Mouse (Mus musculus) mesoderm, embryonic 11.5 days (tissue): Measurements from ENCODE around the gene Paqr7.

Experiments used
- DNase-seq: peaks from one replicate; pipeline ENCODE4 v3.0.0-alpha.2; 2012; ENCODE audit warnings: low read depth, low spot score

Gene Paqr7

DNA sequence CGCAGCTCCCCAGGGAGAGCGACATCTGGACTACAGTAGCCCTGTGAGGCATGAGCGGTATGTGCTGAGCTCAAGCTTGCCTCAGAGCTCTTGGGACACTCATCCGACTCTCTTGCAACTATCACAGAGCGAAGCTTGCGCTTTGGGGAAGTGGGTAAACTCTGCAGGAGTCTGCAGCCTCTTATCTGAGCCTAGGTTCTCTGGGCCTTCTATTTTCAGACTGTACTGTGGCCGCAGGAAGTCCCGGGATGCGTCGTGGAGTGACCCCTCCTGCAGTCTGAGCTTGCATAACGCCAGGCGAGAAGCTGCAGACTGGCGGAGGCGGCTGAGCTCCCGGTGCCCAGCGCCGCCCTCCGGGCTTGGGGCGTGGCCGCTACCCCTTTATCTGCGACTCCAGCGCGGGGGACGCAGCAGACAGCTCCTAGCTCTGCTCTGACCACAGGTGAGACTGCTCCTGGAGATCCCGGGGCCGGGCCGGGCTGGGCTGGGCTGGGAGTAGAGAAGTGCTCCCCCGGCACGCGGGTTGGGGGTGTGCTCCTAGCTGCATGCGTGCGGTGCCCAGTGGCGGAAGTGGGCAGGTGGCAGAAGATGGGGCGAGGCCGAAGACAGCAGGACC lies at the start of gene Paqr7:
Gene Paqr7, plus strand, starts transcription at position 103 of the 616 bp plus-strand sequence.
- peak; percentile 50 for DNase-seq

DNA sequence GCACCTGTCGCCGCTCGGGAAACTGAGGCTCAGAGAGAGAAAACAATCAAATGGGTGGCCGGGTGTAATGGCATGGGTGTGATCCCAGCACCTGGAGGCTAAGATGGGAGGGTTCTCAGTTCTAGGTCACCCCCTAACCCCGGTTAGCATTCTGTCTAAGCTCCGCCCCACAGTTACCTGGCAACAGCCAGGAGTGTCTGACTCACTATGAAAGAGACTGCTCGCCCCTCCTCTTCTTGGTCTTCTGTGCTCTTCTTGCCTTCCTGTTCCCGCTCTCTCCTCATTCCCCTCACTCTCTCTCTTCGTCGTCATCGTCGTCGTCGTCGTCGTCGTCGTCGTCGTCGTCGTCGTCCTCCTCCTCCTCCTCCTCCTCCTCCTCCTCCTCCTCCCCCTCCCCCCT lies 48.5 kb upstream of the Paqr7 start:
- DNase-seq: no peak

DNA sequence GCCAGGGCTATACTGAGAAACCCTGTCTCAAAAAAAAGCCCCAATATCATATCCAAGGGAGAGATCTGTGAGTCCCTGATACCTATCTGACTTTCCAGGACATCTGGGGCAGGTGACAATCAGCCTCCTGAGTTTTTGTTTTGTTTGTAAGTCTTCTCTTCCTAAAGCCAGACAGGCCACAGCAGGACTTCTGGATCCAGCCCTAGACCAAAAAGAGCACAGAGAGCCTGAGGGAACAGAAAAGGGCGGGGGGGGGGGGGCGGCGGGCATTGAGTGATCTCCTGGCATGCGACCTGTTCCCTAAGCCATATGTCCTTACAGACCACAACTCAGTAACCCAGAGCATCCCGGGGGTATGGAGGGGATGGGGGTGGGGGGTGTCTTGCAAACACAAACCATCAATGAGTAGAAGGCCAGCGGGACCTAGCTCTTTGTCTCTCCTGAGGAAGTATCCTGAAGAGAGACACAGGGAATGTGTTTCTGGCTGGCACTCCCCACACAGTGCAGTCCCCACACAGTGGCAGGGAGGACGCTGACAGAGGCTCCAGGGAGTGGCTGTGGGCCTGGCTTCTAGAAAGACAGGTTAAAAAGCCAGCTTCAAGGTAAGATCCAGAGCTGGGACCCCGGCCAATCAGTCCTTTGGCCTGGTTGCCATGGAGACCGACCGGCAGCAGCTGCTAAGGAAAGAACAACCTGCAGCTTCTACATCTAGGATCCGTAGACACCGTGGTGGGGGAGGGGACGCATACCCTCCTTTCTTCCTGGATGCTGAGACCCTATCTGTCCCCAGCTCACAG lies 46.7 kb upstream of the Paqr7 start:
- DNase-seq: peak; percentile 56

DNA sequence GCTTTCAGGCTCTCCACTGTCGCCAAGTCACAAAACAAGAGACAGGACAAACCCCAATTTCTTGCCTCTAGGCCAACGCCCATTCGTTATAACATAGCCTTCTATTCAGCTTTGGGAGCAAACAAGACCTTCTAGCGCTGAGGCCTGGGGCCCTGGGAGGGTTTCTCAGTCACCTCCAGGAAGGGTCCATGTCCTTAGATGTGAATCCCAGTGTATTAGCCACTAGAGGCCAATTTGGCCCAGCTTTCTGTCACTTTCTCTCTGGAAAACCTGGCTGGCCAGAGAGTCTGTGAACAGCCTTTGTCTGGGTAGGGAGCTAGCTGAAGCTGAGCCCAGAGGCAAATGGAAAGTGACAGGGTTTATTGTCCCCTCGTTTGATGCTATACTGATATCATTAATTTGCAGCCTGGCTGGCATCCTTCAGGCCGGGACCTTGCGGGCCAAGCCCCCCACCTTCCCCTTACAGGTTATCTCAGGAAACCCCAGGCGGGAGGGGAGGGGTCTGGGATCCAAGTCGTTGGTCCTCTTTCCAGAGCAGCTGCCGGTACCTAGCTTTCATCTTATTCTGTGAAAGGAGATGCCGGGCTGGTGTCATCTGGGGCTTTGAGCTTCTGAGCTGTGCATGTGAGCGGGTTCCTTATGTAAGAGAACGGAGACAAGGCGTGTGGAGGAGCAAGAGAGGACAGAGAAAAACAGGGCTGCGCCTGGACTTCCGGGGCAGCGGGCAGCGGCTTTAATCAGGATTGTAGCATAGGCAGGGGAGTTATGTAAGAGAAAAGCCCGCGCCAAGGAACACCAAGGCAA lies 45.9 kb upstream of the Paqr7 start:
- peak; percentile 14 for DNase-seq

DNA sequence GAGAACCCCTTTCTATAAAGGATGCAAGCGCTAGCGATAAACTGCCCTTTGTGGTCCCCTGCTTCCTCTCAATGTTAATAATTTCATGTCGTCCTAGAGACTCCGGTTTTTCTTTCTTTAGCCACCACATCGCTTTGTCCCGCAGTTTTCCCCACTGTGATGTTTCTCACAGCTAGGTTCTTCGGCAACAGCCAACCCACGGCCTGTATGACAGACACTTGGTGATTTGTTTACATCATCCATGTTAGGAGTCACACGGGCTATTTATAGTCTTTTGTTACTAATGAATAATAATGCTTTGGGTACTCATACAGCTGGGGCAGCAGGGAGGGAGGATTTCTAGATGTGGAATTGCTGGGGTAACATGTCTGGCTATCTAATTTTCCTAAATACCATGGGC lies 45.0 kb upstream of the Paqr7 start:
- DNase-seq: no peak

DNA sequence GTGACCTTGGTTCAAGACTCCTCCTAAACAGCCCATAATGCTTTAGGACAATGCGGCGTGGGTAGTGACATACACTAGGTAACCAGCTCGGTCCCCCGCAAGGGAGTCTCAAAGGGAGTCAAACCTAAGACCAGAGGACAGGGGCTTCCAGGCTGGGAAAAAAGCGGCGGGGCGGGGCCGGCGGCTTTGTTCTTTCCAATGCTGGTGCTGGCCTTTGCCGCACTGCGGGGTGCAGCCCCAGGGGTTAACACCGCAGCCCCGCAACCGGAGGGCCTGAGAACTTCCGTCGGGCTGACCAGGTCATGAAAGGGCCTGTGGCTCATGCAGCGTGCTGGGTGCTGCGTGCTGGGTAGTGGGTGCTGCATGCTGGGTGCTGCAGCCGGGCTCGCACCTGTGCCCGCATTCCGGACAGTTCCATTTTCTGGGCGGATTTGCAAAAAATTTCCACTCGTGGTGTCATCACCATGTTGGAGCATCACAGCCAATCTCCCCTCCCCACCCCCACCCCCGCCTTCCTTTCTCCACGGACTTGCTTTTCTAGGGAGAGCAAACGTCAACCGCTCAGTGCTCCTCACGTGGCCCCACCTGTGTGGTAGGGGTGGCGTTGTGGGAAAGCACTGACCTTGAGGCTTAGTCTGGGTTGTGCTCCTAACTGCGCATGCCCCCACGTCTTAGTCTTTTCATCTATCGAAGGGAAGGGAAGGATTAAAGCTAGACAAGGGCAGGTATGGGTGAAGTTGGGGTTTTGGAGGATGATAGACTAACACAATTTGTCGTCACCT lies 42.7 kb upstream of the Paqr7 start:
- peak; percentile 25 for DNase-seq

DNA sequence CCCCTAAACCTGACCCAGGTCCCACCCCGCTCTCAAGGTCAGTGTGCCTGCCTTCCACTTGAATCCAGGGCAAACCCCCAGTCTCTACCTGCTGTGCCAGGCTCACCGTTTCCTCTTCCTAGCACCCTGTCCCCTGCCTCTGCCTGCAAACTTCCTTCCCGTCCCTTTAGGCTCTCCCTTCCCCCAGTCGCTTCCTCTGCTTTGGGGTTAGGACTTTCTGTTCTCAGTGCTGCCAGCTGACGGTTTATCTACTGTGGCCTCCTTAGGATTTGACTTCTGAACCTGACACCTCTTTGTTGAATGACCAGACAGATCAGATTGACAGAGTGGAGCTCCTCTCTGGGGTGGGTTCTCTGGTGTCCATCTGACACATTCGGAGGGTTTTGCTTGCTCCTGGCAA lies 41.2 kb upstream of the Paqr7 start:
- no peak for DNase-seq

DNA sequence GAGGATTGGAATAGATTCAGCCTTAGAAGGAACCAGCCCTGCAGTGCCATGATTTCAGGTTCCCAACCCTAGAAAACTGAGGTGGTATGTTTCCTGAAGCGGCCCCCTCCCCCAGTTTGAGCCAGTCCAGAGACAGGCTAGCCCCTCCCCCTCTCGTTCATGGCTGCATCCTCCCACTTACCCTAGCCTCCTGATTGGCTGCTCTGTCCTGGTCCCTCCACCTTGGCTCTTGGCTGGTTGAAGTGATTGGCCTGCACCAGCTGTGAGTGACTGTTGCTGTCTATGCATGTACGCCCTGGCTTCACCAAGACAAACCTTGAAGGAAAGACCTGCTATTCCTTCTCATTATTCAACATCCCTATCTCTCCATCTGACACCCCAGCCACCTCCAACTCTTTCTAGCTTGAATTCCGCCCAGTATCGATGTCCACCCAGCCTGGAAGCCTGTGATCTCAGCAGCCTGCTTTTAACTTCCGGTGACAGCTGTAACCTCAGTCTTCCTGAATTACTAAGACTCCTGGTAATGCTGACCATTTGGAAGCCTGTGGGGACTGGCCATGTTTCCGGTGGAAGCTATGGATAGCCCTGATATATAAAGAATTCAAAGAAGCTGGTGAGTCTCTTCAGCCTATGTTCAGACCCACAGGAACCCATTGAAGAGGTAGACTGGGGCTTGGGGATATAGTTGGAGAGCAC lies 39.2 kb upstream of the Paqr7 start:
- peak; percentile 53 for DNase-seq

DNA sequence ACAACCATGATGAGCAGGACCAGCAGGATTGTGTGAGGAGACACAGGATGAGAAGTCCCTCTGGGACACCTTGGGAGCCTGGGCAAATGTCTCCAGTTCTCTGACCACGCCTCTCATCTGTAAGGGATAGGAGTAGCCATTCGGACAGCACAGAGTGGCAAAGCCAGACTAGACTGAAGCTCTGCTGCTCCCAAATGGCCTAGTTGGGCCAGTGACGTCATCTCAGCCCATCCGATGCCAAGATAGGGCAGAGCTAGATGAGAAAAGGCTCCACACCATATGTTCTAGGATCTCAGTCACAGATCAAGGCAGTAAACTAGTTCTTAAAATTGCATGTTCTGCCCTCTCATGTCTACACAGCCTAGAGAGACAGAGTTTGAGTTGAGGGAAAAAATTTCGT lies 37.6 kb upstream of the Paqr7 start:
- no peak for DNase-seq

DNA sequence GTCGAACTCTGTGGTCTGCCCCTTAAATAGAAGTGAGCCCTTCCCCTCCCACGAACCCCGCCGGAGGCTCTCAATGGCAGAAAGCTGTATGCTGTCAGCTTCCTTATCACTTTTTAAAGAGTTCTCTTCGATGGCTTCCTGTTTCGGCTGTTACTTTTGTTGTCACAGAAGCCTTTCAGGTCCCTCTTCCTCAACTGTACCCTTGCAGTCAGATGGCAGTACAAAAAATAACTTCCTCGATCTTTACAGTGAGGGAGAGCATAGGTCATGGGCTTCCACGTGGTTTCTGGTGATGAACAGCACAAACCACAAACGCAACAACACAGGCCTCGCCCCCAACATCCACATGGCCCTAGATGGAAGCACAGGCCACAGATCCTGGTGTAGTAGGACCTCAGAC lies 36.2 kb upstream of the Paqr7 start:
- no peak for DNase-seq

DNA sequence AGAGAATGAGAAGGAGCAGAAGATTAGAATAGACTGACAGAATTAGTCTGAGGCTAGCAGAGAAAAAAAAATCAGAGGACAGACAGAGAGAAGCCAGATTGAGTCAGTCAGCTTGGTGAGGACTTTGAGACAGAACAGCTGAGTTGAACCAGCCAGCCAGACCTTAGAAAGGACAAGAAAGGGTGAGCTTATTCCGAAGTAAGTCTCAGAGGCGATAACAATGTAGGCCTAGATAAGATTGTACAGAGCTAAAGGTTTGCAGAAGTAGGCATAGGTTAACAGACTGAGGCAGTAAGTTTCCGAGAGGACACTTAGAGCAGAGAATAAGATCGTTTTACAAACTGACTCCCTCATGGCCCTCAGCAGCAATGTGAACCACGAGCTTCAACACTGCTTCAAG lies 35.2 kb upstream of the Paqr7 start:
- DNase-seq: no peak

DNA sequence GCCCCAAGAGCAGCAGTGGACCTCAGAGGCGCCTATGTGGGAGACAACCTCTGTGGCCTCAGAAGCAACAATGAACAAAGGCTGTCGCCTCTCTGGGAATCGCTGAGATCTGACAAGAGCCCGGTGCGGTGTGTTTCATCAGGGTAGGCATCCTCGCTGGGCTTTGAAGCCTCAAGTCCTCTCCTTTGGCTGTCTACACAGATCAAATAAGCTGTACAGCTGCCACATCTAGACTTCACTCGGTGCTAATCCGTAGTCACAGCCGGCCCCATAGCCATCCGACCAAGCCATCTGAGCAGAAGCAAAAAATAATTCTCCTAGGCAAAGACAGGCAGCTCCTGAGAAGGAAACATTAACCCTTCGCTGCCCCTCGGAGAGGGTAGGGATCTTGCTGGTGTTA lies 30.7 kb upstream of the Paqr7 start:
- no peak for DNase-seq

DNA sequence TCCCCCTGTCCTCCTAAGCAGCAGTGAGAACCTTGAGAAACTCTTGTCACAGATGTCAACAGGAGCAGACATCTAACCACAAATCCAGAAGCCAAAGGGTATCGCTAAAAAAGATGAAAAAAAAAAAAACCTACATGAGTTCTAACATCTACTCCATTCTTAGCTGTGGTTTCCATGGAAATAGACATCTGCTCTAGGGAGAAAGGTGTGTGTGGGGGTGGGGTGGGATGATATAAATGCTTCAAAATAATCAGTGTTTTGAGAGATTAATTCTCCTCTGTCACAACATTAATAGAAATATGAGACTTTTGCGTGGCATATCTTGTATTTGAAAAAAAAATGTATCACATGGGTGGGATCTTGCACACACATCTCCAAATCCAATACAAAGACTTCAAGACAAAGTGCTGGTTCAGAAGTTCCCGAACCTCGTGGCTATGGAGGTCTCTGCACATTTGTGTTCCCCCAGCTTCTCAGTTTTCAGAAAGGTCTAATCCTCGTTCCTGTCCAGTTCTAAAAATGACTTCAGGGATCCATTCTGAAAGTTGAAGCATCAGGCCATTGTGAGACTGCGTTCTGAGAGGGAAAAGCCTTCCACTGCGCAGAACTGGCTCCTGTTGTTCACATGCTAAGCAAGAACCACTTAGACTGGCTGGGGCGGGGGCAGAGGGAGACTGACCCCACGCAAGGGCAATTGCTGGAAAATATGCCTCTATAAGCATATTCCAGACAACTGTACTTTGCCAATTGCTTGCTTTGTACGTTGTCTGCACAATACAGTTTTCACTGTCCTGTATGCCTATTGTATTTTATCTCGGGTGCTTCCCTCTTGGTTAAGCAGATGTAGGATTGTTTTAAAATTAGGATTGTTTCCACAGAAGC lies 29.9 kb upstream of the Paqr7 start:
- DNase-seq: no peak

DNA sequence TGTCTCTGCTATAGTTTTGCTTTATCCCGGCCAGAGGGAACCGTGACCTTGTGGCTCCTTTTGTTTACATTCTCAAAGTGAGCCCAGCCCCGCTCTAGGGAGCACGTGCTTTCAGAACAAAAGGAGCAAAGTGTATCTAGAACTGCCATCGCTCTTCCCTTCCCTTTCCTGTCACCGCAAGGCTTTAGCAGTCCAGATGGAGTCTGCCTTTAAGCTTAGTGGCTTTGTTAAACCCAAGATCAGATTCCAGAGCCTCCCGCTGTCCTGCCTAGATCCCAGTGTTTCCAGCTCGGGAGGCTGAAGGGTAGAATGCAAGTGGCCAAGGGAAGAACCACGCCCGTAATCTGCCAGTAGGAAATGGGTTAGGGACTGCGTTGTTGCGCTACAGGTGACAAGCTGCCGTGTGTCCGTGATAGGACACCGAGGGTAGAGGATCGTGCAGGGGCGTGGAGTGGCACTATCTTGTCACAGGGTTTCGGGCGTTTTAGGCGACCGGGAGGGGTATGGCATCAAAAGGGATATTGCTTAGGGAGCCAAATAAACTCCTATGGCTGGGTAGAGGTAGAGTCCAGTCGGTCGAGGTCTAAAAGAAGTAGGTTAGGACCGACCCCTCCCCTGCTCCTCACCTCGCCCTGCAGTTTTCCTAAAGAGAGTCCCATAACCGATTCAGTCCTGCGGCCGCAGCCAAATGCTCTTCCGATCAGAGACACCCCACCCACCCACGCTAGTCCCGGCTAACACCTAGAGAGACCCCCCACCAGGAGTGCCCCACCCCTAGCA lies 28.9 kb upstream of the Paqr7 start:
- peak; percentile 61 for DNase-seq

DNA sequence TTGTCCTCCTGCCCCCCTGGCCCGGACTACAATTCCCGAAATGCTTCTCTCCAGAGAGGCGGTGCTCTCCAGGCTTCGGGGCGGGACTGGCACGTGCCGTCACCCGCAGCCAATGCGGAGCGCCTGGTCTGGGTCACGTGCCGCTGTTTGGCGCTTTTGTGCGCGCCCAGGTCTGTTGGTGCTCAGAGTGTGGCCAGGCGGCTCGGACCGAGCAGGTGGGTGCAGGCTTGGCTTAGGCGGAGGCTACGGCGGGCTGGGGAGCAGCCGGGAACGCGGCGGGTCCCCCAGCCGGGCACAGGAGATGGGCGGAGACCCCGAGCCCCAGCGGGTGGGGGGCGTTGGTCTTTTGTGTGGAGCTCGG lies 28.3 kb upstream of the Paqr7 start, which contains the start of gene Stmn1:
Gene Stmn1, plus strand, starts transcription at position 106 of the 361 bp plus-strand sequence.
- DNase-seq: peak; percentile 96

DNA sequence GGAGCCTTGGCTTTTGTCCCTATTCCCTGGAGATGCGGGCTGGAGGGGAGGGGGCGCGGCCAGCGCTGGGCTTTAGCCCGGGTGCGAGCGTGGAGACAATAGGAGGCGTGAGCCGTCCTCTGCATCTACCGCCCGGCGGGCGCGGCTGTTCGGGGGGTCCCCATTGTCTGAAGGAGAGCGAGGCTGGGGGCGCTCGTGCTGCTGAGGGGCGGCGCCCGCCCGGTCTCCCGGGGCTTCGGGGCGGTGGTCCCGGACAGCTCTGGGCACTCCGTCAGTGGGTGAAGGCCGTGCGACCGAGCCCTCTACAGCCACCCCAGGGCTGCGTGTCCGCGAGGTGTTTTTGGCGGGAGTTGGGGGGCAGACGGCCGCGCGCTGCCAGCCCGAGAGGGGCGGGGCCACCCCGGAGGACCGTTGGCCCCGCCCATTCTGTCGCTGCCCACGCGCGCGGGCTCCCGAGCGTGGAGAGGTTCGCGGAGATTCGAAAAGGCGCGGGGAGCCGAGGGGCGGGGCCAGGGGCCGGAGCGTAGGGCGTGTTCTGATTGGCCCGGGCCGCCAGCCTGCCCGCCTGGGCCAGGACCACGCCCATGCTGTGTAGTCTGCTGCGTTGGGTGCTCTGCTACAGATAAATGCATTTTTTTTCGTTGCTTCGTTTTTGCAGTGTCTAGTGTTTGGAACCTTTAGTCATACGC lies 27.8 kb upstream of the Paqr7 start:
- DNase-seq: peak; percentile 95

DNA sequence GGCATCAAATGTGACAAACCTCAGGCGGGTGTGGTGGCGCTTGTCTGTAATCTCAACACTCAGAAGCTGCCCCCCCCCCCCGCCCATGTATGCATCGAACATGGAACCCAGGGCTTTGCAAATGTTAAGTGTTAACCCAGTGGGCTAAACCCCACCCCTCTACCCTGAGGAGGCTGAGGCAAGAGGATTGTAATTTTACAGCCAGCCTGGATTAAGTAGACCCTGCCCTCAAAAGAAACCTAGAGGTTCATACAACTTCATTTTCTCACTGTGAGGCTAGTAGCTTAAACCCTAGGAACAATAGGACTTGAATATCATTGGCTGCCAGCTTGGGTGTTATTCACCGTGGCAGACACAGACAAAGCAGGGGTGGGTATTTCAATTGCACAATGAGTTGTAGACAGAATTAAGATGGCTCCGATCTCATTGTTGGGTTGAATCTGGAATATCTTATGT lies 27.1 kb upstream of the Paqr7 start:
- peak; percentile 53 for DNase-seq

DNA sequence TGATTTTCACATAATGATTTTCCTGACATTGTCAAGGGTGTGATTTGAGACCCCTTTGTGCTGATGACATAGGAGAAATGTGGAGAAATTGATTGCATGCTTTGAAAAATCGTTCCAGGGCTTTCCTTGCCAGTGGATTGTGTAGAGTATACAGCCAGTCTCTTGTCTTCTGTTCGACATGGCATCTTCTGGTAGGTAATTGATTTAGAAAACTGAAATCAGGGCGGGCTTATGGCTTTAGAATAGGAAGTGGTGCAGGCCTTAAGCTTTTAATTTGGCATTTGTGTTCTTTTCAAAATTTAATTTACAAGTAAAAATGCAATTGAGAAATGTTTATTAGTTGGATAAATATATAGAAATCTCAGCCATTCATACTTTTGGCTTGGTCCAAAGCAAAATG lies 26.5 kb upstream of the Paqr7 start:
- DNase-seq: no peak

DNA sequence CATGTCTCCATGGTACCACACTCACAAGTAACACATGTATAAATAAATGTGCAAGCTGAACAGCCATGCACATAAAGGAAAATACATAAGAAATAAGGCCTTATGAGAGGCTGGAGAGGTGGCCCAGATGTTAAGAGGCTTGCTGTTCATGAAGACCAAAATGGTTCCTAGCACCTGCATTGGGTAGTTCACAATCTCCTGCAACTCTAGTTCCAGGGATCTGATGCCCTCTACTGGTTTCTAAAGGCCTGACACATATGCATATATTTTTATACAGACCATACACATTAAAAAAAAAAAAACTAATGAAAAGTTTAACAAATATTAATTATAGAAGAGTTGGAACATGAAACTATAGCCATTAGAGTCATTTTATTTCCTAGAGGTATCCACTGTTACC lies 25.0 kb upstream of the Paqr7 start:
- DNase-seq: no peak
